Mouse (Mus musculus) neural tube, embryonic 11.5 days (tissue): ENCODE measurements at regions not wholly inside any gene's neighbourhood (a gene's known extent, or its start where the extent isn't known, plus 50 kb on each side); places are given as distances from the start of the nearest gene placed in this dataset.
"Not testable (repeated sequence)": the region's sequence is repeated elsewhere in the genome, so short reads cannot be mapped to it uniquely, and the experiment has no call there.

Source experiments
- ATAC-seq: fragments of 200-750 bp; cut with Nextera tagmentation; 2 replicates; pipeline ENCODE4 v1.8.0; 2017; ENCODE audit warnings: moderate number of reproducible peaks, mild to moderate bottlenecking, moderate TSS enrichment, moderate library complexity; ENCODE audit not compliant: insufficient read depth, low FRiP score, low TSS enrichment
- DNase-seq: peaks from one replicate; pipeline ENCODE4 v3.0.0-alpha.2; 2015; ENCODE audit warnings: low spot score
- H3K27ac ChIP-seq: fragments of 300-500 bp; sonication (generic); 2 replicates; pipeline ENCODE4 v1.5.1; 2014; ENCODE audit warnings: low read depth, mild to moderate bottlenecking, low read length
- H3K27me3 ChIP-seq: fragments of 300-500 bp; sonication (generic); 2 replicates; pipeline ENCODE4 v1.6.1; 2014; ENCODE audit warnings: mild to moderate bottlenecking, low read length, mixed read lengths; ENCODE audit not compliant: control insufficient read depth, insufficient read depth
- H3K36me3 ChIP-seq: fragments of 300-500 bp; sonication (generic); 2 replicates; pipeline ENCODE4 v1.6.1; 2014; ENCODE audit warnings: mild to moderate bottlenecking, low read length, moderate library complexity, mixed read lengths; ENCODE audit not compliant: control insufficient read depth, insufficient read depth
- H3K4me1 ChIP-seq: fragments of 300-500 bp; sonication (generic); 2 replicates; pipeline ENCODE4 v1.6.1; 2014; ENCODE audit warnings: low read length, mixed read lengths; ENCODE audit not compliant: control insufficient read depth, insufficient read depth
- H3K4me2 ChIP-seq: fragments of 300-500 bp; sonication (generic); 2 replicates; pipeline ENCODE4 v1.6.1; 2014; ENCODE audit warnings: low read depth, mild to moderate bottlenecking, moderate library complexity
- H3K4me3 ChIP-seq: fragments of 300-500 bp; sonication (generic); 2 replicates; pipeline ENCODE4 v1.5.1; 2014; ENCODE audit warnings: low read depth, low read length
- H3K9ac ChIP-seq: fragments of 300-500 bp; sonication (generic); 2 replicates; pipeline ENCODE4 v1.6.1; 2014; ENCODE audit warnings: mild to moderate bottlenecking, low read length
- H3K9me3 ChIP-seq: fragments of 300-500 bp; sonication (generic); 2 replicates; pipeline ENCODE4 v1.6.1; 2016; ENCODE audit warnings: low read length; ENCODE audit not compliant: control insufficient read depth
- WGBS: fragments of 180-500 bp; shearing (Covaris S2); extraction: QIAGEN DNeasy Blood & Tissue Kit; methylation state at CpG from one replicate; pipeline ENCODE4 v1.1.7; 2014; 5-methylcytosine and 5-hydroxymethylcytosine counted together

GRCm38 (mm10) chr1:59417962-59418361, 64.3 kb upstream of the Fzd7 start:
- Histone ChIP-seq H3K27ac (no peak overlapping the region), H3K4me3 (no peak overlapping the region), H3K4me1 (0 out of 2 replicates have a peak, but pooled peaks cover 6% of the 10 kb centered on the region), H3K4me2 (no peak overlapping the region), H3K36me3 (no peaks in the 10 kb centered on the region), H3K9me3 (no peaks in the 10 kb centered on the region), H3K27me3 (no peaks in the 10 kb centered on the region), H3K9ac (no peak overlapping the region)
- WGBS: 58% methylated on average over 3 of the region's 3 CpGs
- ATAC-seq (no peak), DNase-seq (no peak)

GRCm38 (mm10) chr1:59418748-59419147, 63.5 kb upstream of the Fzd7 start:
- WGBS: 88% methylated on average over 9 of the region's 9 CpGs
- Histone ChIP-seq H3K27ac (no peak overlapping the region), H3K9ac (no peak overlapping the region), H3K4me2 (no peak overlapping the region), H3K36me3 (no peaks in the 10 kb centered on the region), H3K9me3 (no peaks in the 10 kb centered on the region), H3K4me1 (peaks cover 14% of the 10 kb centered on the region; the same call in 1 of the 2 replicates), H3K4me3 (no peak overlapping the region), H3K27me3 (no peaks in the 10 kb centered on the region)
- ATAC-seq (no peak), DNase-seq (no peak)

- 10% methylated on average over 19 of the region's 19 CpGs for WGBS
- Histone ChIP-seq H3K4me3 (no peak overlapping the region), H3K27ac (peak overlapping the region; percentile 45), H3K4me1 (peaks cover 13% of the 10 kb centered on the region; the same call in 1 of the 2 replicates), H3K9ac (no peak overlapping the region), H3K9me3 (no peaks in the 10 kb centered on the region), H3K27me3 (no peaks in the 10 kb centered on the region), H3K4me2 (peak overlapping the region; percentile 2; the same call in 1 of the 2 replicates), H3K36me3 (no peaks in the 10 kb centered on the region)
- DNase-seq (peak; percentile 61), ATAC-seq (peak; percentile 72)
These were observed 59.0 kb upstream of the Fzd7 start for GRCm38 (mm10) chr1:59422981-59423941.

- H3K4me1 ChIP-seq: peaks cover 13% of the 10 kb centered on the region; the same call in 1 of the 2 replicates
- not testable (repeated sequence) for H3K27ac ChIP-seq, ATAC-seq, DNase-seq, H3K4me2 ChIP-seq, H3K4me3 ChIP-seq, H3K9me3 ChIP-seq, H3K36me3 ChIP-seq, H3K27me3 ChIP-seq, H3K9ac ChIP-seq
- WGBS: 94% methylated on average over 1 of the region's 1 CpGs
These were observed 56.5 kb upstream of the Fzd7 start for GRCm38 (mm10) chr1:59425771-59426170.

- Histone ChIP-seq H3K4me2 (no peak overlapping the region), H3K36me3 (no peaks in the 10 kb centered on the region), H3K27ac (no peak overlapping the region), H3K9me3 (no peaks in the 10 kb centered on the region), H3K4me3 (no peak overlapping the region), H3K9ac (no peak overlapping the region), H3K27me3 (no peaks in the 10 kb centered on the region), H3K4me1 (peaks cover 13% of the 10 kb centered on the region; the same call in 1 of the 2 replicates)
- DNase-seq: no peak
- ATAC-seq: no peak
- WGBS: 70% methylated on average over 9 of the region's 10 CpGs
These were observed 55.6 kb upstream of the Fzd7 start for GRCm38 (mm10) chr1:59426346-59427203.

GRCm38 (mm10) chr1:59427204-59427557, 55.0 kb upstream of the Fzd7 start:
- Histone ChIP-seq H3K36me3 (no peaks in the 10 kb centered on the region), H3K4me1 (peaks cover 13% of the 10 kb centered on the region; the same call in 1 of the 2 replicates), H3K4me3 (no peak overlapping the region), H3K9ac (no peak overlapping the region), H3K9me3 (no peaks in the 10 kb centered on the region), H3K27ac (no peak overlapping the region), H3K4me2 (no peak overlapping the region), H3K27me3 (no peaks in the 10 kb centered on the region)
- ATAC-seq: no peak
- WGBS: 43% methylated on average over 5 of the region's 5 CpGs
- DNase-seq: no peak

- no peaks in the 10 kb centered on the region for H3K36me3 ChIP-seq
- H3K27me3 ChIP-seq: no peaks in the 10 kb centered on the region
- no peaks in the 10 kb centered on the region for H3K4me1 ChIP-seq
- no peak overlapping the region for H3K4me3 ChIP-seq
- H3K27ac ChIP-seq: no peak overlapping the region
- no peaks in the 10 kb centered on the region for H3K9me3 ChIP-seq
- no peak overlapping the region for H3K4me2 ChIP-seq
- ATAC-seq (no peak), DNase-seq (no peak)
- WGBS: 88% methylated on average over 4 of the region's 4 CpGs
- H3K9ac ChIP-seq: no peak overlapping the region
These were observed 52.9 kb upstream of the Fzd7 start for GRCm38 (mm10) chr1:59429289-59429688.

GRCm38 (mm10) chr1:59430234-59430633, 52.0 kb upstream of the Fzd7 start:
- Histone ChIP-seq H3K4me2 (no peak overlapping the region), H3K9me3 (no peaks in the 10 kb centered on the region), H3K4me1 (no peaks in the 10 kb centered on the region), H3K27me3 (no peaks in the 10 kb centered on the region), H3K9ac (no peak overlapping the region), H3K4me3 (no peak overlapping the region), H3K27ac (no peak overlapping the region), H3K36me3 (no peaks in the 10 kb centered on the region)
- 92% methylated on average over 3 of the region's 3 CpGs for WGBS
- ATAC-seq: no peak
- DNase-seq: no peak
